Mouse (Mus musculus): ENCODE results near the gene Ccdc134. TPM values are rescaled to one million over a fixed set of nuclear protein-coding genes. Genes with fewer than 3 reads are reported as not detected.

Ccdc134 gene
- polyA plus RNA-seq, 1 experiment from 2014 or later: 17.8 TPM

DNA sequence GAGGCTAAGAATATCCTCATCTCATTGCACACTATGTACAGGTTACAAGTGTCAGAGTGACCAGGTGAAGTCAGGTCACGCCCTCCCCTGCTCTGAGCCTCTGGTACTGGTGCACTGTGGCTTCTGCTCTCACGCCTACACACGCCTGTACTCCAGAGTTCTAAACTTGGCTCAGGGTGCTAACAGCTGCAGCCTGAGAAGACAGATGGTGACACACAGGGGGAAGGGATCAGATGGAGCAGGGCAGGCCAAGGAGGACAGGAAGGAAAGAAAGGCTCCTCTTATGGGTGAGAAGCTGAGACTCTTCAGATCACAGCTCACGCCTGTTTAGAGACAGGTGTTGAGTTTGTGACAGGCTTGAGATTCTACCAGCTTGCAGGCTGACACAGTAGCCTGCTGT lies 7.7 kb downstream of the Ccdc134 start:
- no peaks in the 10 kb centered on the region for H3K27me3 ChIP-seq (replicated peaks)
- WGBS: 90% methylated on average over 4 of the region's 4 CpGs
- no peak overlapping the region for H3K9ac ChIP-seq
- H3K4me2 ChIP-seq (replicated peaks): no peak overlapping the region
- ATAC-seq (ENCODE audit: low FRiP score, low read depth): no peak
- peaks cover 6% of the 10 kb centered on the region; the same call in 1 of the 2 replicates for H3K36me3 ChIP-seq
- H3K27ac ChIP-seq: no peak overlapping the region
- no peaks in the 10 kb centered on the region for H3K4me1 ChIP-seq
- no peak overlapping the region for H3K4me3 ChIP-seq
- H3K9me3 ChIP-seq: no peaks in the 10 kb centered on the region

DNA sequence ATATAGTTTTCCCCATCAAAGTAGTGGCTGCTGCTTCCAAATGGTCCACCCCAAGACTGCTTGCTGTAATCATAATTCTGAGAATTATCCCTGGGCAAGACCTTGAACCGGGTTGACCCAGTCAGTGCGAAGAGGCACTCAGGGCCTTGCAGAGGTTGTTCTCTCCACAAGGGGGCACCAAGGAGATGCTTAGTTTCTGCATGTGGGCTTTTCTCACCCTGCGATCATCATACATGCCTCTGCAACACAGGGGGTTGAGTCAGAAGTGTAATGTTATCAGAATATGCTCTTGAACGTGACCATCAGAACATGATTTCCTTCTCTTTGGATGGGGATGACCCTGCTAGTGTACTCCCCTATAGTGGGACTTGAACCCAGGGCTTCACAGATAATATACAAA lies 10.8 kb downstream of the Ccdc134 start:
- H3K4me3 ChIP-seq: no peak overlapping the region
- H3K9ac ChIP-seq: no peak overlapping the region
- H3K9me3 ChIP-seq: no peaks in the 10 kb centered on the region
- no peak overlapping the region for H3K27ac ChIP-seq
- ATAC-seq (ENCODE audit: low FRiP score, low read depth): no peak
- 61% methylated on average over 4 of the region's 4 CpGs for WGBS
- no peaks in the 10 kb centered on the region for H3K4me1 ChIP-seq
- no peak overlapping the region for H3K4me2 ChIP-seq (replicated peaks)
- no peaks in the 10 kb centered on the region for H3K27me3 ChIP-seq (replicated peaks)
- peaks cover 12% of the 10 kb centered on the region for H3K36me3 ChIP-seq

DNA sequence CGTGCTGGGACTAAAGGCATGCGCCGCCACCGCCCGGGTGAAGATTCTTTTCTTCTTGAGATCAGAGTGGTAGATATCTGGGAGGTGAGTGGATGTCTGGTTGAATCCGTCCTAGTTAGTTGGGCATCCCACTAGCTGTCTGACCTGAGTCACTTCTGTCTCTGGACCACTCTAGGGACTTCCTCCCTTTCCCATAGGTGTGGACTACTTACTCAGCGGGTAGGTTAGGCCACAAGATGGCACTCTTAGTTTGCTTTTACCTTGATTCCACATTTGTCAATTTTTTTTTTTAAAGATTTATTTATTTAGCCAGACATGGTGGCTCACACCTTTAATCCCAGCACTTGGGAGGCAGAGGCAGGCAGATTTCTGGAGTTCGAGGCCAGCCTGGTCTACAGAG lies 11.5 kb downstream of the Ccdc134 start:
- Histone ChIP-seq H3K9ac (no peak overlapping the region), H3K27me3 (replicated peaks) (no peaks in the 10 kb centered on the region), H3K4me1 (no peaks in the 10 kb centered on the region), H3K27ac (no peak overlapping the region), H3K9me3 (no peaks in the 10 kb centered on the region), H3K36me3 (peaks cover 12% of the 10 kb centered on the region), H3K4me3 (no peak overlapping the region), H3K4me2 (replicated peaks) (no peak overlapping the region)
- WGBS: 91% methylated on average over 8 of the region's 8 CpGs
- ATAC-seq (ENCODE audit: low FRiP score, low read depth): no peak

DNA sequence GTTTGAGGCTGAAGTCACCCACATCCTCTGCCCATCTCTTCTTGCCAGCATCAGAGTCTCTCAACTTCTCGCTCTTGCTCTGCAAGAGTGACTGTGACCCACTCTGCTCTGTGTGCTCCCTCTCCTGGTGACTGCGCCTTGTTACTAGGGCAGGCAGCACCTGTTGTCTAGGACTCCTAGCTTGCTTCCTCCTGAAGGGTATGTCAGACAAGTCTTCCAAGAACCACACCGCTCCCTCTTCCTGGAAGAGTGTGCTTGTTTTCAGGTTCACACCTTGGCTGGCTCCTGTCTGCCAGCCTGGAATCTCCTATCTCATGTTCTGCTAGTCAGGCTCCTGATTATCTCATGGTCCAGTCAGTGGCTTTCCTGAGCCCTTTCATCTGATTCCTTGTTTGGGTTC lies 12.6 kb downstream of the Ccdc134 start:
- no peaks in the 10 kb centered on the region for H3K27me3 ChIP-seq (replicated peaks)
- 92% methylated on average over 3 of the region's 3 CpGs for WGBS
- no peak overlapping the region for H3K4me2 ChIP-seq (replicated peaks)
- peaks cover 12% of the 10 kb centered on the region for H3K36me3 ChIP-seq
- no peak overlapping the region for H3K9ac ChIP-seq
- H3K4me3 ChIP-seq: no peak overlapping the region
- H3K27ac ChIP-seq: no peak overlapping the region
- 0 out of 2 replicates have a peak, but pooled peaks cover 1% of the 10 kb centered on the region for H3K4me1 ChIP-seq
- no peak for ATAC-seq (ENCODE audit: low FRiP score, low read depth)
- H3K9me3 ChIP-seq: no peaks in the 10 kb centered on the region

DNA sequence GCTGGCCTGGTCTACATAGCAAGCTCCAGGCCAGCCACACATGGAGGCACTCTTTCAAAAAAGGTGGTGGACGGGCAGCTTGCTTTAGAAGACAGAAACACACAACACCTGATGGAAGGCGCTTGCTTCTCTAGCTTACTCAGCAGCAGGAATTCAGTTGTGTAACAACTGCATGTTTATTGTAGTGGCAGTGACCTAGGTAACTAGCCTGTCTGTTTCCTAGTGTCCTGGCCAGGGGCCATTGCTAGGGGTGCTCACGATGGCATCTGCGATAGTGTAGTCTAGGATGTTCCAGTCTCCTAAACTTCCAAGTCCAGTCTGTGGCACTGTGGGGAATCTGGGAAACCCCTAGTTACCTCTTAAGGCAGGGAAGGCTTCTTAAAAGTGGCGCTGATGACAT lies 16.4 kb downstream of the Ccdc134 start:
- WGBS: 89% methylated on average over 5 of the region's 5 CpGs

DNA sequence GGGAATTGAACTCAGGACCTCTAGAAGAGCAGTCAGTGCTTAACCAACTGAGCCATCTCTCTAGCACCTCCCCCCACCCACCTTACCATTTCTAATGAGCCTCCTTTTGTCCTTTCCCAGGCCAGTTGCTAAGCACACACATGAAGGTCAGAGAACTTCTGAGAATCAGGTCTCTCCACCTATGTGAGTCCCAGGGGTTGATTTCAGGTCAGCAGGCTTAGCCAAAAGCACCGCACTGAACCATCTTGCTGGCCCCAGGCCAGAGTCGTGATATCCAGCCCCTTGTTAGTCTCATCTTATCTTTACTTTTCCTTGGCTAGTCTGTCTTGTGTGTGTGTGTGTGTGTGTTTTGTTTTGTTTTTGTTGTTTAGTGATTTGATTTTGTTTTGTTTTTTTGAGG lies 17.7 kb downstream of the Ccdc134 start:
- Histone ChIP-seq H3K9ac (no peak overlapping the region), H3K36me3 (peaks cover 12% of the 10 kb centered on the region), H3K27ac (peak overlapping the region; percentile 62; the same call in 1 of the 2 replicates), H3K9me3 (no peaks in the 10 kb centered on the region), H3K4me2 (replicated peaks) (no peak overlapping the region), H3K4me3 (no peak overlapping the region), H3K4me1 (peaks cover 25% of the 10 kb centered on the region), H3K27me3 (replicated peaks) (no peaks in the 10 kb centered on the region)
- no peak for ATAC-seq (ENCODE audit: low FRiP score, low read depth)
- 42% methylated on average over 2 of the region's 2 CpGs for WGBS

More for the DNA sequence above, 16.4 kb downstream of the Ccdc134 start:
- Histone ChIP-seq H3K4me3 (no peak overlapping the region), H3K4me2 (replicated peaks) (no peak overlapping the region), H3K4me1 (peaks cover 20% of the 10 kb centered on the region), H3K27me3 (replicated peaks) (no peaks in the 10 kb centered on the region), H3K9me3 (no peaks in the 10 kb centered on the region), H3K36me3 (peaks cover 12% of the 10 kb centered on the region), H3K27ac (0 out of 2 replicates have a peak overlapping the region, but pooled peaks have one; percentile 20), H3K9ac (no peak overlapping the region)
- ATAC-seq (ENCODE audit: low FRiP score, low read depth): no peak

DNA sequence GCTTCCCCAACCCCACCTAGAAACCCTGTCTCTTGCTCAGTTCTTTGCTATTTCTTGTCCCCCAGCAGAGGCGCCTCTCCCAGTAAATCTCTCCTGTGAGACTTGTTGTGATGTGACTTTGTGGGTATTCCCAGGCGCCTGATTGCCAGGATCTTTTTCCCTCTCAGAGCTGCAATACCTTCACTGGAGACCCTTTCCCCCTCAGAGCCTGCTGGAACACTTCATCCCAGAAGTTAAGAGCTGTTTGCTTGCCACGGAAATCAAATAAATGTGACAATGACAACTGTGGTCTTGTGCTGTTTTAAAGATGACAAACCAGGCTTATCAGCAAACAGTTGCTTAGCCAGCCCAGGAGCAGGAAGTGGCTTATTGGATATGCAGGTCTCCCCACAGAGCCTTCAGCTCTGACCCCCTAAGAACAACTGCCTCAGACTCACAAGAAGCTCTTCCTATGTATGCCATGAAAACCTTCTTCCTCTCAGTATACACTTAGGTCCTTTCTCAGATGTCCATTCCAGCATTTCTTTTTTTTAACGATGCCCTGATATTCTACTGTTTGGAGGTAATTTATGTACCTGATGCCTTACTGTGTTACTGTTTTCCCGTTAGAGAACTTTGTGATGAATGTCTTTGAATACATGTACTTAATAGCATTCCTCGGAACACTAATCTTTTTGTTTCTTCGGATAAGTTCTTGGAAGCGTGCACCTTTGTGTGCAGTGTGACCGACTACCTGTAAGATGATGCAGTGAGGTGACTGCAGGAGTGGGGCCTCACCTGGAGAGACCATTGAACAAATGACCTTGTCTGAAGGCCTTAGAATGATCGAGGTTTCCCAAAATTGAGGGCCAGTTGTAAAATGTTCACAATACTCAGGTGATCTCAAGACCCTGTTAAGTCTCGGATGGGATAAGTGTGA lies 18.4 kb downstream of the Ccdc134 start:
- Histone ChIP-seq H3K9me3 (no peaks in the 10 kb centered on the region), H3K9ac (no peak overlapping the region), H3K4me3 (peak overlapping the region; percentile 23; the same call in 1 of the 2 replicates), H3K27me3 (replicated peaks) (no peaks in the 10 kb centered on the region), H3K4me1 (peaks cover 30% of the 10 kb centered on the region), H3K4me2 (replicated peaks) (peak overlapping the region; percentile 84), H3K36me3 (peaks cover 13% of the 10 kb centered on the region), H3K27ac (peak overlapping the region; percentile 77)
- WGBS: 13% methylated on average over 11 of the region's 11 CpGs
- ATAC-seq (ENCODE audit: low FRiP score, low read depth): no peak; the same call in 1 of the 2 replicates

DNA sequence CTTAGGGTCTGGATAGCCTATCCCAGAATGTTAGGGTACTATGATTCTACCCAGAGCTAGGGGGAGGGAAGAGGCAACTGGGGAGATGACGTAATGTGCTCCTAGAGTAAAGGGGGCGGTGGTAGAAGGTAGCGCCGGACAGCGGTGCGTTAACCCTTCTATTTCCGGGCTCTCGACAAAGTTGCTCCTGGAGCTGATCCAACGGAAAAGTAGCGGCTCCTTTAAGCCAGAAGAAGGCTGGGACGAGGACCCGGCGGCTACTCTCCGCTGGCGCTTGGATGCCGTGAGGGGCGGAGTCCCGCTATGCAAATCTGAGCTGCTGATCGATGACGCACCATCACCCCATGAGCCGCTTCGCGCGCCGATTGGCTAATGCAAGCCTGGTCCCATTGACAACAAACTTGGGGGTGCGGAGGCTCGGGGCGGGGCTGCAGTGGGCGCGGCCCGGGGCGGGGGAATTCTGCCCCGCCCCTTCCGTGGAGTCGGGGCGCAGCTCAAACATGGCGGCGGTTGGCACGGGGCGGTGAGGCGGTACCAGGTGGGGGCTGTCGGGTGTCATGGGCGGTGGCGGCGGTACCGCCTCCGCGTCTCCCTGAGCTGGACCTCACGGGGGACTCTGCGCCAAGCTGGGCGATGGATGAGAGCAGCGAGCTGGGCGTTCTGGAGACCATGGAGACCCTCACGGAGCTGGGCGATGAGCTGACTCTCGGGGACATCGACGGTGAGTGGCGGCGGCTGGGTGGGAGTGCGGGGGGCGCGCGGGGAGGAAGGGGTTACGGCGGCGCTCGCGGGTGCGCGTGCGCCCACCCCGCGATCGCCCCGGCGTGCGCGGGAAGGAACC lies 19.3 kb downstream of the Ccdc134 start, which contains the start of gene Srebf2:
Gene Srebf2, plus strand, starts transcription at position 412 of the 841 bp plus-strand sequence.
- Histone ChIP-seq H3K9ac (peak within 1 kb of the TSS; percentile 84), H3K4me1 (peaks cover 31% of the 10 kb centered on the region), H3K27ac (peak within 1 kb of the TSS; percentile 94), H3K4me3 (peak within 1 kb of the TSS; percentile 77), H3K36me3 (peaks cover 5% of the 10 kb centered on the region; the same call in 1 of the 2 replicates), H3K9me3 (no peaks in the 10 kb centered on the region), H3K27me3 (replicated peaks) (no peaks in the 10 kb centered on the region), H3K4me2 (replicated peaks) (peak within 1 kb of the TSS; percentile 84)
- WGBS: under 1% methylated on average over 77 of the region's 79 CpGs
- peak; percentile 96 for ATAC-seq (ENCODE audit: low FRiP score, low read depth)

DNA sequence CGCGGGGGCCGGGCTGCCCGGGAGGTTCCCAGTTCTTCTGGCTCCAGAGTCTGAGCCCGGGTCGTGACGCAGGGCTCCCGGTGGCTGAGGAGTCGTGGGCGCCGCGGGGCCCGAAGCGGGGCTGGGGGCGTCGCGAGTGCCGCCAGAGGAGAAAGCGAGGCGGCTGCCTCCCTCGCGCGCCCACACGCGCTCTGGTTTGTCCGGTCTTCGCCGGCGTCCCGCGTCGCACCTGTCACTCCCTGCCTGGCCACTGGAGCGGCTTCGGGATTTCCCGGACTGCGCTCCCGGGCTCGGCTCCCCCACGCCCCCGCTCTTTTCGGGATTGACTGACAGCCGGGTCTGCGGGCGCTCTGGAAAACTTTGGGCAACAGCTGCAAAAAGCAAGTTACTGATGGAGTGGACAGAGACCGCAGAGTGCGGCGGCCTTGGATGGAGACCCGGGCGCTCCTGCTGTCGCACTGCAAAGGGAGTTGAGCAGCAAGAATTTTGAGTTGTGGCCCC lies 19.9 kb downstream of the Ccdc134 start:
- Histone ChIP-seq H3K4me2 (replicated peaks) (peak overlapping the region; percentile 84), H3K9me3 (no peaks in the 10 kb centered on the region), H3K9ac (peak overlapping the region; percentile 84), H3K27me3 (replicated peaks) (no peaks in the 10 kb centered on the region), H3K4me3 (peak overlapping the region; percentile 77), H3K4me1 (peaks cover 37% of the 10 kb centered on the region), H3K27ac (peak overlapping the region; percentile 94), H3K36me3 (peaks cover 5% of the 10 kb centered on the region; the same call in 1 of the 2 replicates)
- WGBS: 1% methylated on average over 45 of the region's 50 CpGs
- ATAC-seq (ENCODE audit: low FRiP score, low read depth): no peak; the same call in 1 of the 2 replicates

DNA sequence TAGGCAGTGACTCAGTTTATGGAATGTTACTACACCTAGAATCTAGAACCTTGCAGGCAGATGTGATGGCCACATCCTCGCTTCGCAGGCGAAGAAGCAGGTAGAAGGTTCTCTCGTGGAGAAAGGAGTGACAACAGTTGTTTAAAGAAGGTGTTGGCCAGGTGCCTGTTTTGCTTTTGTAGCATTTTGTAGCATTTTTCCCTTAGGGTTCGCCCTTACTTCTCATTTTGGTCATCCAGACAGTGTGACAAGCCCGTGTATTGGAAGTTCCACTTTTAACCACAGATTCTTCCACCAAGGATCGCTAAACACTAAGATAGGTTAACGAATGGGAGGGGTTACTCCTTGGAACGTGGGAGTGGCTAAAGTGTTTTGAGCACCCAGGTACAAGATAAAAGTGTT lies 20.8 kb downstream of the Ccdc134 start:
- Histone ChIP-seq H3K4me2 (replicated peaks) (peak overlapping the region; percentile 84), H3K4me3 (peak overlapping the region; percentile 77), H3K9me3 (no peaks in the 10 kb centered on the region), H3K9ac (peak overlapping the region; percentile 84), H3K27ac (no peak overlapping the region), H3K27me3 (replicated peaks) (no peaks in the 10 kb centered on the region), H3K36me3 (peaks cover 5% of the 10 kb centered on the region; the same call in 1 of the 2 replicates), H3K4me1 (peaks cover 40% of the 10 kb centered on the region)
- 27% methylated on average over 9 of the region's 9 CpGs for WGBS
- ATAC-seq (ENCODE audit: low FRiP score, low read depth): no peak

DNA sequence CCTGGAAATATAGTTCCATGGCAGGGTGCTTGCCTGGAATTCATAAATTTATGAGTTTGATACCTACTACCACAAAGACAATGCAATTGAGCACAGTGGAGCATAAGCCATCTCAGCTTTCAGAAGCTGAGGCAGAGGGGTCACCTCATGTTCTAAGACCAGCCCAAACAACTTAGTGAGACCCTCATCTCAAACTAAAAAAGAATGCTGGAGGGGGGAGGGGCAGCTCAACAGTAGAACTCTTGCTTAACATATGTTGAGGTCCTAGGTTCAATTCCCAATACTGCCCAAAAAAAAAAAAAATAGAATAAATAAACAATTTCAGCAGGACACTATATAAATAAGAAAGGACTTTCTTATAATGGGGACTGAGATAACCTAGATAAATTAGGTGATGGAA lies 22.3 kb downstream of the Ccdc134 start:
- H3K4me3 ChIP-seq: no peak overlapping the region
- H3K9me3 ChIP-seq: no peaks in the 10 kb centered on the region
- peaks cover 40% of the 10 kb centered on the region for H3K4me1 ChIP-seq
- H3K36me3 ChIP-seq: peaks cover 8% of the 10 kb centered on the region
- H3K27ac ChIP-seq: no peak overlapping the region
- no peak overlapping the region for H3K9ac ChIP-seq
- H3K4me2 ChIP-seq (replicated peaks): no peak overlapping the region
- H3K27me3 ChIP-seq (replicated peaks): no peaks in the 10 kb centered on the region
- no peak for ATAC-seq (ENCODE audit: low FRiP score, low read depth)

DNA sequence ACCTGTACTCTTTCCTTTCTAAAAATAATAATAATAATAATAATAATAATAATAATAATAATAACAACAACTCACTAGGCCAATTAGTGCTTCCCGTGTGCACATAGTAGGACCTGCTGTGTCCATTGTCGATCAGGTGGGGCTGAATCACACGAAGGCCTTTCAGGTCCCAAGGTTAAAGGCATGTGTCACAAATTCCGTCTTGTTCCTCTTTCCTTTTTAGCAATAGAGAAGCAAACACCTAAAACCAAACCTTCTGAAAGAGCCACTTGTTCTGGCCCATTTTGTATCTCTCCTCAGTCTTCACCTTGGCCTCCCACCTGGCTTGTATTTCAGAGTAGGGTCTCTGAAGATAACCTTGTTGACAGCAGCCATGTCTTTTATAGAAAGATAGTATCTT lies 23.5 kb downstream of the Ccdc134 start:
- WGBS: 94% methylated on average over 4 of the region's 4 CpGs
- Histone ChIP-seq H3K27me3 (replicated peaks) (no peaks in the 10 kb centered on the region), H3K36me3 (peaks cover 10% of the 10 kb centered on the region), H3K9me3 (no peaks in the 10 kb centered on the region), H3K9ac (no peak overlapping the region), H3K4me3 (no peak overlapping the region), H3K4me2 (replicated peaks) (no peak overlapping the region), H3K27ac (no peak overlapping the region), H3K4me1 (peaks cover 32% of the 10 kb centered on the region)
- ATAC-seq (ENCODE audit: low FRiP score, low read depth): no peak
